Mouse (Mus musculus) heart, embryonic 14.5 days (tissue): Measurements from ENCODE around the gene Gpx1. TPM values are rescaled to one million over a fixed set of nuclear protein-coding genes. Genes with fewer than 3 reads are reported as not detected.

Experiments used
- ATAC-seq: fragments of 200-750 bp; cut with Nextera tagmentation; 2 replicates; pipeline ENCODE4 v1.8.0; 2017; ENCODE audit warnings: low read depth, moderate TSS enrichment; ENCODE audit not compliant: insufficient number of reproducible peaks, insufficient read depth, low FRiP score
- H3K27ac ChIP-seq, 2 experiments: fragments of 200-500 bp in 1 of 2; fragments of 300-500 bp in 1 of 2; sonication (generic) in 1 of 2; replicated peaks in 1 of 2; 2 replicates each; pipeline ENCODE4 v1.5.1; 2012 to 2014; ENCODE audit warnings: low read depth in 2 of 2, low read length in 2 of 2, control low read depth in 1 of 2, mild to moderate bottlenecking in 1 of 2, mixed read lengths in 1 of 2; ENCODE audit not compliant: control insufficient read depth in 1 of 2, insufficient read depth in 1 of 2
- H3K27me3 ChIP-seq: fragments of 300-500 bp; sonication (generic); 2 replicates; pipeline ENCODE4 v1.6.1; 2014; ENCODE audit warnings: mild to moderate bottlenecking, low read length, control low read depth; ENCODE audit not compliant: control insufficient read depth, insufficient read depth
- H3K36me3 ChIP-seq: fragments of 300-500 bp; sonication (generic); 2 replicates; pipeline ENCODE4 v1.6.1; 2014; ENCODE audit warnings: mild to moderate bottlenecking, control low read depth, low read length, mixed read lengths; ENCODE audit not compliant: control insufficient read depth, insufficient read depth
- H3K4me1 ChIP-seq, 2 experiments: fragments of 200-500 bp in 1 of 2; fragments of 300-500 bp in 1 of 2; sonication (generic) in 1 of 2; 2 replicates each; pipeline ENCODE4 v1.6.1; 2012 to 2014; ENCODE audit warnings: low read length in 2 of 2, control low read depth in 1 of 2, mixed read lengths in 1 of 2; ENCODE audit not compliant: control insufficient read depth in 2 of 2, insufficient read depth in 2 of 2
- H3K4me2 ChIP-seq: fragments of 300-500 bp; sonication (generic); 2 replicates; pipeline ENCODE4 v1.6.1; 2014; ENCODE audit warnings: mild to moderate bottlenecking, low read length
- H3K4me3 ChIP-seq, 2 experiments: fragments of 200-500 bp in 1 of 2; fragments of 300-500 bp in 1 of 2; sonication (generic) in 1 of 2; 2 replicates each; pipeline ENCODE4 v1.5.1; 2012 to 2014; ENCODE audit warnings: low read length in 2 of 2, mild to moderate bottlenecking in 2 of 2, control low read depth in 1 of 2, low read depth in 1 of 2, moderate library complexity in 1 of 2; ENCODE audit not compliant: control insufficient read depth in 1 of 2, insufficient read depth in 1 of 2
- H3K9ac ChIP-seq: fragments of 300-500 bp; sonication (generic); 2 replicates; pipeline ENCODE4 v1.6.1; 2014; ENCODE audit warnings: mild to moderate bottlenecking, low read length
- H3K9me3 ChIP-seq: fragments of 300-500 bp; sonication (generic); 2 replicates; pipeline ENCODE4 v1.6.1; 2016; ENCODE audit warnings: low read length, control low read depth; ENCODE audit not compliant: control insufficient read depth
- WGBS: fragments of 180-500 bp; shearing (Covaris S2); extraction: QIAGEN DNeasy Blood & Tissue Kit; methylation state at CpG from one replicate; pipeline ENCODE4 v1.1.7; 2014; 5-methylcytosine and 5-hydroxymethylcytosine counted together
- polyA plus RNA-seq: library from polyadenylated mRNA; unstranded; fragments of >200 nt; fragmentation: Nextera tagmentation; extraction: Ambion mirVana; gene quantifications from 2 replicates; pipeline ENCODE4 v1.2.1, GENCODE M21; 2014

The Gpx1 gene
- polyA plus RNA-seq, 1 experiment from 2014 or later = 694 TPM

GRCm38 (mm10) chr9:108304716-108305115, 34.0 kb upstream of the Gpx1 start:
- 20% methylated on average over 4 of the region's 4 CpGs for WGBS
- peak overlapping the region; percentile 94 to 98; a peak in 3 of 4 replicates for H3K4me3 ChIP-seq
- ATAC-seq = no peak
- peak overlapping the region; percentile 97 for H3K9ac ChIP-seq
- peaks cover 4 to 37% of the 10 kb centered on the region in 2 experiments for H3K4me1 ChIP-seq
- H3K4me2 ChIP-seq = peak overlapping the region; percentile 95
- H3K27me3 ChIP-seq = no peaks in the 10 kb centered on the region
- H3K27ac ChIP-seq = peak overlapping the region; percentile 91 to 100
- no peaks in the 10 kb centered on the region for H3K9me3 ChIP-seq
- peaks cover 32% of the 10 kb centered on the region for H3K36me3 ChIP-seq

GRCm38 (mm10) chr9:108305170-108305569, 33.5 kb upstream of the Gpx1 start:
- Histone ChIP-seq H3K27me3 (no peaks in the 10 kb centered on the region), H3K9me3 (no peaks in the 10 kb centered on the region), H3K4me1 (peaks cover 4 to 38% of the 10 kb centered on the region in 2 experiments), H3K4me3 (peak overlapping the region; percentile 94 to 98), H3K9ac (peak overlapping the region; percentile 97), H3K36me3 (peaks cover 32% of the 10 kb centered on the region), H3K27ac (peak overlapping the region; percentile 91 to 100), H3K4me2 (peak overlapping the region; percentile 95)
- whole genome bisulfite sequencing = 5% methylated on average over 1 of the region's 1 CpGs
- ATAC-seq = no peak

GRCm38 (mm10) chr9:108305629-108306520, 32.8 kb upstream of the Gpx1 start, which contains the start of the genes Rhoa and Tcta:
Gene Rhoa (plus strand): TSS chr9:108306129.
Gene Tcta (minus strand): TSS chr9:108306160.
- peak within 1 kb of the TSS; percentile 100 for H3K9ac ChIP-seq
- peak within 1 kb of the TSS; percentile 99 to 100 for H3K27ac ChIP-seq
- peak within 1 kb of the TSS; percentile 94 to 98 for H3K4me3 ChIP-seq
- under 1% methylated on average over 81 of the region's 81 CpGs for WGBS
- no peaks in the 10 kb centered on the region for H3K27me3 ChIP-seq
- ATAC-seq = peak; percentile 94
- peaks cover 32% of the 10 kb centered on the region for H3K36me3 ChIP-seq
- no peaks in the 10 kb centered on the region for H3K9me3 ChIP-seq
- peak within 1 kb of the TSS; percentile 97 for H3K4me2 ChIP-seq
- H3K4me1 ChIP-seq = peaks cover 4 to 39% of the 10 kb centered on the region in 2 experiments

- peak overlapping the region; percentile 99 to 100 for H3K27ac ChIP-seq
- no peaks in the 10 kb centered on the region for H3K27me3 ChIP-seq
- H3K4me1 ChIP-seq = peaks cover 4 to 46% of the 10 kb centered on the region in 2 experiments
- no peaks in the 10 kb centered on the region for H3K9me3 ChIP-seq
- peak; percentile 84 for ATAC-seq
- H3K4me3 ChIP-seq = peak overlapping the region; percentile 79 to 98
- under 1% methylated on average over 50 of the region's 51 CpGs for WGBS
- H3K9ac ChIP-seq = peak overlapping the region; percentile 100
- H3K36me3 ChIP-seq = peaks cover 26% of the 10 kb centered on the region
- peak overlapping the region; percentile 97 for H3K4me2 ChIP-seq
Measured at GRCm38 (mm10) chr9:108306571-108306980, 32.1 kb upstream of the Gpx1 start.

GRCm38 (mm10) chr9:108307021-108307807, 31.5 kb upstream of the Gpx1 start:
- Histone ChIP-seq H3K36me3 (peaks cover 21% of the 10 kb centered on the region), H3K27me3 (no peaks in the 10 kb centered on the region), H3K27ac (peak overlapping the region; percentile 99 to 100), H3K4me1 (peaks cover 4 to 53% of the 10 kb centered on the region in 2 experiments), H3K9me3 (no peaks in the 10 kb centered on the region), H3K9ac (peak overlapping the region; percentile 100), H3K4me3 (peak overlapping the region; percentile 79 to 98), H3K4me2 (peak overlapping the region; percentile 97)
- WGBS = 7% methylated on average over 12 of the region's 12 CpGs
- ATAC-seq = no peak

GRCm38 (mm10) chr9:108308141-108308540, 30.6 kb upstream of the Gpx1 start:
- Histone ChIP-seq H3K4me1 (peaks cover 4 to 54% of the 10 kb centered on the region in 2 experiments), H3K27ac (peak overlapping the region in 1 of 2 experiments; percentile 44; a peak in 1 of 4 replicates), H3K9ac (peak overlapping the region; percentile 100), H3K36me3 (peaks cover 11% of the 10 kb centered on the region), H3K4me3 (peak overlapping the region; percentile 6 to 98; a peak in 3 of 4 replicates), H3K4me2 (peak overlapping the region; percentile 97), H3K9me3 (no peaks in the 10 kb centered on the region), H3K27me3 (no peaks in the 10 kb centered on the region)
- 20% methylated on average over 2 of the region's 2 CpGs for WGBS
- ATAC-seq = no peak

- Histone ChIP-seq H3K36me3 (peaks cover 49% of the 10 kb centered on the region), H3K9ac (no peak overlapping the region), H3K4me3 (no peak overlapping the region), H3K4me1 (no peaks in the 10 kb centered on the region), H3K27ac (no peak overlapping the region), H3K9me3 (no peaks in the 10 kb centered on the region), H3K27me3 (no peaks in the 10 kb centered on the region), H3K4me2 (no peak overlapping the region)
- no peak for ATAC-seq
- 92% methylated on average over 3 of the region's 3 CpGs for WGBS
Measured at GRCm38 (mm10) chr9:108317572-108317971, 21.1 kb upstream of the Gpx1 start.
